Mouse (Mus musculus): ENCODE data around the gene Hacd3. TPM values are rescaled to one million over a fixed set of nuclear protein-coding genes. Genes with fewer than 3 reads are reported as not detected.

Hacd3 gene
- 77.1 TPM for polyA plus RNA-seq (2017; shearing (Covaris generic))

DNA sequence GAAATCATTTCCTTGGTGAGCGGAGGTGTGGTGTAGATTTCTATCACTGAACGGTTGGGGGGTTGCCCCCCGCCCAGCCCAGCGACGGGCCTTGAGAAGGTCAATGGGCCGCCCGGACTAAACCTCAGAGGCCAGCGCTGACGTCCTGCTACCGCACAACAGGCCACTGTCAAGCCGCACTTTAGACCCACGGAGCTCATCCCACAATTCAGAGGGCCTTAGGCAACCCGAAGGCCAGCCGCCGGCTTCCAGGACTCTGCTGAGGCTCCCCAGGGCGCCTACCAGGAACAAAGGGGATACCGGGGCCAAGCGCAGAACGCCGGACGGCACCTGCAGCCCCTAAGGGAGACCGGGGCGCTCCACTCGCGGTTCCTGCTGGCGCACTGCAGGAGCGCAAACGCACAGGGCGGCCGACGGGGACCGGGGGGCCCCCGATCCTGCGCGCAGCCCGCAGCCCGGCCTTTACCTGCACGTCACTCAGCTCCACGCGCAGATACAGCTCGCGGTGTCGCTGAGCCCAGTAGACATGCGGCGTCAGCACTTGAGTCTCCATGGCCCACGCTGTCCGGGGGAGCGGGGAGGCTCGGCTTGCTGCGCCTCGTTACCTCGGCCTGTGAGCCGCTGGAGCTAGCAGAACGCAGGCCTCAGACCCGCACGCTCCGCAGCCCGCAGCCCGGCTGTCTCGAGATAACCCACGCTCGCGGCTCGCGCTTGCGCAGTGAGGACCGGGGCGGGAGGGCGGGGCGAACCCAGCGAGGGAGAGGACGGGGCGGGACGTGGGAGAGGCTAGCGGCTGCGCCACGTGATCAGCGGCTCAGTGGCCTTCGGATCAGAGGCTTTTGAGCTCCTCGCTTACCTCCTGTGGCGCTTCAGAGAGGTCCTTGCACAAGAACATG, at the start of gene Hacd3:
Gene Hacd3 (minus strand): TSS at position 703 of the 896 bp plus-strand sequence.

DNA sequence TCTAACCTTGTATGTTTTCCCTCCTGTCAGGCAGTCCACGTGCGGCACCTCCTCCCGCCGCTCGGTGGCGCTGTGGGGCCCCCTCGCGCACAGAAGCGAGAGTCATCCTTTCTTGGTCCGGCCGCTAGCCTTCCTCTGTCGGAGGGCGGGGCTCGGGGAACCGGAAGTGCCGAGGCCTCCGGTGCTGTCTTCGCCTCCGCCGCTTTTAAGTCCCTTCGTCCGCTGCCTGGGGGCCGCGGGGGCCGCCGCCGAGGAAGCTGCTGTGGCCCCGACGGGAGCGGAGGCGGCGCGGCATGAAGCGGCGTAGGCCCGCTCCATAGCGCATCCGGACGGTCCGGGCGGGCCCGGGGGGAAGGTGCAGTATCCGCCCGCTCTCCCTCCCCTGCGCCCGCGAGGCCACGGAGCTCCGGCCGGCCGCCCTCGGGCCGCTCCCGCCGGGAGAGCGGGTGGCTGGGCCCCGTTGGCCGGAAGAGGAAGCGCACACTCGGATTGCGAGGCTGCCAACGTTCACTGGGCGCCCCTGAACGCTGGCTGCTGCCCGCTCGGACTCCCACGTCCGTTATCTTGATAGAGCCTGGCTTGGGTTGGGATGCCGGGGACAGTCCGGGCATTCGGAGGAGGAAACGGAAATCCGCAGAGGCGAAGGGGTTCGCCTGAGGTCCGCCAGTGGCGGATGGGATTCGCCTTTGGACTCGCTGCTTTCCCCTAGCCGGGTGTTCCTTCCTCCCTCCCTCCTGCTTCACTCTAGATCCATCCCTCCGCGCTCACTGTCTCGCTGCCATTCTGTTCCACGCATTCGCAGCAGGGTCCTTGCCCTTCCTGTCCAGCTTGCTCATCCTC, 11.0 kb upstream of the Hacd3 start, which contains the start of gene Dpp8:
Gene Dpp8 (plus strand): TSS at position 146 of the 840 bp plus-strand sequence.

DNA sequence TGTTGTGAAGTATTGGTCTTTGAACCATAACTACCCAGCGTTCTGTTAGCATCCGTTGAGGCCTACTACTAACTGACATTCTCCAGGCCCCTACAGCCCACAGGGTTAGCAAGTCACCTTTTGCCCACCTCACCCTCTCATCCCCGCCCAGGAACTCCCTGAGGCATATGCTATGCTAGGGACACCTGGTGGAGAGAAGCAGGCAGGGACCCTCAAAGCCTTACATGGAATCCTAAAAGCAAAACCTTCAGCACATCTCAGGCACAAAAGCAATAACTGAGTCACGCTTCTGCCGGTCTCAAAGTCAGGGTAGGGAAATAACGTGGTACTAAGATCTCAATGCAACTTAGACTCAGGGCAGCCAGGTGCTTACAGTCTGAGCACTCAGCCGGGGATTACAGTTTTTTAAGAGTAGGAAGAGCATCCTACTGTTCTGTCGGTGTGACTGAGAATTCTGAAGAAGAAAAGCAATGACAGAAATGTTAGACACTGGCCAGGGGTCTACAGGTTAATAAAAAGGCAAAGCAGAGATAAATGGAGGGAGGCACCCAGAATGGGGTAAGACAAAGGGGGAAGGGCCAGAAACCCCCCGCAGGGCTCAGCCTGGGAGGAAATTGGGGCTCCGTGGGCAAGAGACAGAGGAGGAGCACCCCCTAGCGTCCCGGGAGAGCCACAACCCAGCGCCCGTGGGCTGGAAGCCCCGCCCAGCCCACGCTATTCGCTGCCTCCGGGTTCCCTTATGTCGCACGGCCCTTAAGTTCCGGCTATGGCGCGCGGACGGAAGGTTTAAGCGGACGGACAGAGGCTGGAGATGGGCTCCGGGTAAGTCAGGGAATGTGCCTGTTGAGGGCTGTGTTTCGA, 61.1 kb downstream of the Hacd3 start, which contains the start of gene Ints14:
Gene Ints14 (plus strand): TSS at position 789 of the 861 bp plus-strand sequence.

DNA sequence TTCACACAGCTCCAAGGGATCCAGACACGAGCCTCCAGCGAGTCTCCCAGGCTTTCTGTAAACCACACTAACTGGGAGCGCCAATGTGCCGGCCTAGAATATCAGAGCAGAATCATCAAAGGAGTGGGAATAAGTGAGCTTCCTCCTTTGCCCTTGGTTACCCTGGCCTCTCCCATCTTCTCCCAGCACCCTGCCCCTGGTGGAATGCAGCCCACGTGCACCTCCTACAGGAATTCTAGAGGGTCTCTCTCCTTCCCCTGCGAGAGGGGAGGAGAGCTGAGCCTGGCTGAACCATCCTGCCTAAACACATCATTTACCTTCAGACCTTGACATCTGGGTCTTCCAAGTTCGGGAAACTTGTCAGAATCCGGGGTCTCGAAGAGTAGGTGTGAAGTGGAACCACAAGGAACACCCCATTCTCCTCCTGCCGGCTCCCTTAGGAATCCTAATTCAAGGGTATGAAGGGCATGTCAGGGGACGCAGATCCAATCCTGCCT, 70.3 kb downstream of the Hacd3 start, which contains the start of gene Slc24a1:
Gene Slc24a1 (minus strand): TSS at position 447 of the 497 bp plus-strand sequence.

Other genes starting within 250 kb of the Hacd3 start
- 93.5 TPM for gene Dennd4a, start 210.4 kb downstream of the Hacd3 start, polyA plus RNA-seq (2017; shearing (Covaris generic))
- 0.12 TPM for gene Slc24a1, start 70.1 kb downstream of the Hacd3 start, polyA plus RNA-seq (2017; shearing (Covaris generic))
- gene Ints14, start 60.8 kb downstream of the Hacd3 start, polyA plus RNA-seq (2017; shearing (Covaris generic)): 47.0 TPM
- gene Dpp8, start 10.7 kb upstream of the Hacd3 start, polyA plus RNA-seq (2017; shearing (Covaris generic)): 50.9 TPM
- gene Igdcc4, start 79.8 kb upstream of the Hacd3 start, polyA plus RNA-seq (2017; shearing (Covaris generic)): not detected
- gene Igdcc3, start 119.5 kb upstream of the Hacd3 start, polyA plus RNA-seq (2017; shearing (Covaris generic)): not detected
- gene Parp16, start 173.7 kb upstream of the Hacd3 start, polyA plus RNA-seq (2017; shearing (Covaris generic)): 6.1 TPM
- gene Cilp, start 243.5 kb upstream of the Hacd3 start, polyA plus RNA-seq (2017; shearing (Covaris generic)): not detected

Measured in naive thymus-derived CD4-positive, alpha-beta T cell, adult 5 months (primary cell).